Comparison of ENCODE assay signal across 8 mouse cellular contexts in the genomic region with DNA sequence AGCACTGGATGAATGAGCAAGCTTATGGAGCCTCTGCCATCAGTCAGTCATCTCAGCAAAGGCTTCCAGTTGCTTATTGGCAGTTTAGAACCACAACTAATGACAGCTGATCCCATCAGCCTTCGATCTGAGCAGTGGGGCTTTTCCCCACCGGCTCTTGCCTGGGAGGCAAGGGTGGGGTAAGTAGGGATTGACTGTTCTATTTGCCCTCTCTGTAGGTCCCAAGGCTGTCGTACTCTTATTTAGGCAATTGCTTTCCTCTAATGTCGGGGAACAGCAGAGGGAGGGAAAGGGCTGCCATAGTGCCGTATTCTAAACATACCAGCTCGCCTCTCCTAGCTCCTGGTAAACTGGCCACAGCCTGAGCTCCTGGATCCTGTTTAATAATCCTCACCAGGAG. TPM values are rescaled to one million over a fixed set of nuclear protein-coding genes. Genes with fewer than 3 reads are reported as not detected.
DNase-seq lines count a peak whose midpoint lies in the region; ATAC-seq lines count a peak whose summit lies in the region.

A gene (minus strand): TSS at position 101 of the 400 bp plus-strand sequence.

- H3K36me3 ChIP-seq in midbrain, embryonic 13.5 days = peaks cover 6% of the 10 kb centered on the region; the same call in 1 of the 2 replicates

- no peak within 1 kb of the TSS for H3K27ac ChIP-seq in brown adipose tissue, adult 24 weeks (replicated peaks; ENCODE audit: low read depth, low read length)
- no peak within 1 kb of the TSS for H3K27ac ChIP-seq in midbrain, embryonic 13.5 days

- DNase-seq in layer of hippocampus, adult 18-20 months (ENCODE audit: low spot score in 2 of 2) = no peak
- no peak for DNase-seq in layer of hippocampus, adult 9-11 months
- no peak for DNase-seq in heart, adult 18-20 months
- DNase-seq in large intestine, adult 2 months (ENCODE audit: low read depth, low spot score) = no peak
- DNase-seq in cerebellum, adult 11 months = no peak
- DNase-seq in thymus, postnatal 36 days = no peak

- H3K27me3 ChIP-seq in midbrain, embryonic 13.5 days = no peaks in the 10 kb centered on the region

- H3K4me2 ChIP-seq in midbrain, embryonic 13.5 days (replicated peaks) = no peak within 1 kb of the TSS

- no peak within 1 kb of the TSS for H3K9ac ChIP-seq in midbrain, embryonic 13.5 days (replicated peaks)

- WGBS in large intestine, adult 2 months = 79% methylated on average over 6 of the region's 6 CpGs
- 84% methylated on average over 6 of the region's 6 CpGs for WGBS in midbrain, embryonic 13.5 days

- H3K4me3 ChIP-seq in brown adipose tissue, adult 24 weeks (ENCODE audit: insufficient read depth, low read depth, low read length) = no peak within 1 kb of the TSS
- H3K4me3 ChIP-seq in midbrain, embryonic 13.5 days (replicated peaks) = no peak within 1 kb of the TSS

- H3K9me3 ChIP-seq in midbrain, embryonic 13.5 days = no peaks in the 10 kb centered on the region

- peaks cover 7% of the 10 kb centered on the region for H3K4me1 ChIP-seq in brown adipose tissue, adult 24 weeks (ENCODE audit: control insufficient read depth, insufficient read depth, insufficient read length, low read length)
- peaks cover 17% of the 10 kb centered on the region for H3K4me1 ChIP-seq in midbrain, embryonic 13.5 days (replicated peaks)

- ATAC-seq in midbrain, embryonic 13.5 days = no peak

RNA-seq across cellular contexts. Expression of the gene that starts here (rescaled TPM):
- total RNA-seq in layer of hippocampus, adult 18-20 months (2021) = 10 to 100 TPM; 20.2 to 21.4 TPM
- polyA plus RNA-seq in brown adipose tissue, adult 24 weeks (2012; ENCODE audit: insufficient read depth, insufficient read length, missing spikeins) = 22.5 and 24.0 TPM in 2 replicates
- 10 to 100 TPM; 17.5 to 30.0 TPM for total RNA-seq in heart, adult 18-20 months (2021)
- 19.8 and 22.8 TPM in 2 replicates for polyA plus RNA-seq in large intestine, adult 2 months (2012; rRNA removed)
- polyA plus RNA-seq in midbrain, embryonic 13.5 days (2015; fragmentation: Nextera tagmentation; extraction: Ambion mirVana) = 77.3 and 79.4 TPM in 2 replicates
